Mouse (Mus musculus) hematopoietic multipotent progenitor cell, adult 10-12 weeks (in vitro differentiated cells): ENCODE data around the gene Bid. TPM values are rescaled to one million over a fixed set of nuclear protein-coding genes. Genes with fewer than 3 reads are reported as not detected.

ENCODE experiments used
- polyA plus RNA-seq: library from polyadenylated mRNA; stranded (reverse); fragments of >175 nt; gene quantifications from 2 replicates; pipeline ENCODE4 v1.2.3, GENCODE M21; 2012; ENCODE audit warnings: low replicate concordance

The Bid gene
- 12.6 and 16.2 TPM in 2 replicates for polyA plus RNA-seq

DNA sequence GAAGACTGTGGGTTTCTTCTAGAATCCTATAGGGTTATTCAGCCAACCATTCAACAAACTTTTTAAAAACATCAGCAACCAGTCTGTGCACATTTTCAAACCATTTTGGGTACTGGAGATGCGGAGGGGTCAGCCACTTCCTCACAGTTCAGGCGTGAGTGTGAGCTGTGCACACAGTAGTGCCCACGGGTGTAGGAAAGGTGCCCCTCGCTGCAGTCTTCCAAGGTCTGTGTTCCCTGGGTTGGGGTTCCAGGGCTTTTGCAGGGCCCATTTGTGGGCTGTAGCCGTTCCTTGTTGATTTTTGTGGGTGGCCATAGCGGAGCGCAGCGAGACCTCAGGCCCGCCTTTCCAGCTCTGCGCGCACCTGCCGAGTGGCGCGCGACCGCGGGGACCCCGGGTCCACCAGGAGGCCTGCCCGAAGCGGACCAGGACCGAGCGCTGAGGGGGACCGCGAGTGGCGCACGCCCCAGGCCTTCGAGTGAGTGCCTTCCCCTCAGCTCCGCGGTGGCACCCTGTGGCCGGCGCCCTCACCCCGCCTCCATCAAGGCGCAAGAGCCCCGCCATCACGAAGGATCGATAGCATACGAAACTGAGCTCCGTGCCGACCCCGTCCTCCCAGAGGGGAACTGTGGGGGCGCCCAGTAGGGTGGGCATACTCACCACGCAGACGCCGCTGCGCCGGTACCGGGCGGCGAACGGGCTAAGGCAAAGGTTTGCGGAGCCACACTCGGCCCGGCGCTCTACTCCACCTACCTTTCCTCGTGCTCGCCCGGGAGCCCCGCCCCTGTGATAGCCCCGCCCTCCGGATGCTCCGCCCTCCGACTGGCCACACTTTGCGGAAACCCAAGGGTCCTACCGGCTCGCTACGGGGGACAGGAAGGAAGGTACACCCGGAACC lies at the start of gene Bid:
Gene Bid (minus strand): TSS at position 780 of the 898 bp plus-strand sequence.

Other genes starting within 250 kb of the Bid start
- gene Slc25a18, start 143.3 kb downstream of the Bid start, polyA plus RNA-seq: 0.29 and 0.46 TPM in 2 replicates
- 14.9 and 46.3 TPM in 2 replicates for gene Atp6v1e1, start 94.1 kb downstream of the Bid start, polyA plus RNA-seq
- gene Bcl2l13, start 80.6 kb downstream of the Bid start, polyA plus RNA-seq: 167 and 251 TPM in 2 replicates
- gene Mical3, start 214.1 kb upstream of the Bid start, polyA plus RNA-seq: 15.2 and 18.4 TPM in 2 replicates